ENCODE assay signal across 17 mouse cellular contexts in the genomic region with DNA sequence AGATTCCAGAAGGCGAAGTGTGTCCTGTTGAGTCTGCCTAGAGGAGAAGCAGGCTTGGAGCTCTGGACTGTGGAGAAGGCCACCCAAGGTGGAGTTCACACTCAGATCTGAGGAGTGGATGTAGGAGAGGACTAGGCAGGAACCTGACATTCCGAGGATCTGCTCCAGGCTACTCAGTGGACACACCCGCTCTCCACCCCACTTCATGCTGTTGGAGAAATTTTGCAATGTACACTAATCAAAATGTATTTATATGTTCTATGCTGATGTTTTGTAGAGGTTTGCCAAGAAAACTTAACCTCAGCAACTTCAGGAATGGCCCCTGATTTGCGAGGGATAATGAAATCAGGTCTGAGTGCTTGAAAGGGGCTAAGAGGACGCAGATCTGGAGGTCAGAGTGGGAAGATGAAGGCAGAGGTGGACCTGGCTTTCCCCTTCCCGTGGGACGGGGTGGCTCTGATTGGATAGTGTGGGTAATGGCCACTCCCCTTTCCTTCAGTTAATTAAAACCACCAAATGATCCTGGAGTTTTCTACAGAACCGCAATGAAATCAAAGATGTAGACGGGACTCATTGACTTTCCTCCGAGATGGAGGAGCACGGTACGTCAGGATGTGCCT.
"Had no signal": no experiment of that assay in that cellular context is flagged by ENCODE, and none has a peak within 500 bp of the region (broad histone marks: within the 10 kb centered on the region; RNA-seq: fewer than 3 reads in every experiment).

No protein-coding gene starts in this region.

- H3K9ac ChIP-seq: limb, embryonic 13.5 days; liver, embryonic 12.5 days; liver, embryonic 15.5 days; midbrain, embryonic 13.5 days had no signal

- DNase-seq: kidney, adult 2 months; kidney, postnatal 25 days; layer of hippocampus, adult 9-11 months; liver; thymus, adult 18-20 months; thymus, postnatal 36 days had no signal

- H3K4me2 ChIP-seq: limb, embryonic 13.5 days; liver, embryonic 12.5 days; liver, embryonic 15.5 days; midbrain, embryonic 13.5 days had no signal

- H3K4me3 ChIP-seq: layer of hippocampus, adult 2 months; limb, embryonic 10.5 days; limb, embryonic 13.5 days; liver, embryonic 12.5 days; liver, embryonic 15.5 days; megakaryocyte, embryonic 14.5 days; midbrain, embryonic 10.5 days; midbrain, embryonic 13.5 days had no signal

- H3K9me3 ChIP-seq: limb, embryonic 10.5 days; liver, embryonic 12.5 days; liver, embryonic 15.5 days had no signal

- H3K27ac ChIP-seq: kidney, postnatal 0 days; layer of hippocampus, adult 2 months; limb, embryonic 10.5 days; limb, embryonic 13.5 days; liver, embryonic 12.5 days; liver, embryonic 15.5 days; midbrain, embryonic 10.5 days; midbrain, embryonic 13.5 days had no signal

- H3K4me1 ChIP-seq: limb, embryonic 10.5 days; liver, embryonic 12.5 days; liver, embryonic 15.5 days; megakaryocyte, embryonic 14.5 days; midbrain, embryonic 10.5 days; midbrain, embryonic 13.5 days had no signal

- ATAC-seq: intestine, embryonic 16.5 days; liver, embryonic 12.5 days; midbrain, embryonic 13.5 days; midbrain, embryonic 16.5 days had no signal

- H3K27me3 ChIP-seq: limb, embryonic 13.5 days; liver, embryonic 12.5 days; liver, embryonic 15.5 days; megakaryocyte, embryonic 14.5 days; midbrain, embryonic 13.5 days had no signal
